Mouse (Mus musculus) left cerebral cortex, postnatal 14 days (tissue): ENCODE measurements around the gene Gm8165. TPM values are rescaled to one million over a fixed set of nuclear protein-coding genes. Genes with fewer than 3 reads are reported as not detected.
"Not testable (repeated sequence)": the region's sequence is repeated elsewhere in the genome, so short reads cannot be mapped to it uniquely, and the experiment has no call there.

Source experiments
- DNase-seq, 2 experiments: peaks; one replicate each; pipeline ENCODE4 v3.0.0; 2021 to 2022; ENCODE audit warnings: low spot score in 2 of 2, mixed read lengths in 1 of 2
- intact Hi-C: fragments of 180-260 bp; cut with DNase I; formaldehyde crosslinking; loops from one replicate; pipeline ENCODE4 v1.15.1; 2025
- long read RNA-seq, 2 experiments: library from polyadenylated mRNA; stranded (forward); transcript quantifications; one replicate each; pipeline ENCODE4 v2.0.0; 2021
- total RNA-seq, 2 experiments: library from RNA; stranded (reverse); gene quantifications; 2 replicates each; pipeline ENCODE4 v1.2.3; 2021

Gene Gm8165
- not detected for total RNA-seq
- long read RNA-seq, experiment 1 = 0 reads
- long read RNA-seq, experiment 2 = 0 reads

DNA sequence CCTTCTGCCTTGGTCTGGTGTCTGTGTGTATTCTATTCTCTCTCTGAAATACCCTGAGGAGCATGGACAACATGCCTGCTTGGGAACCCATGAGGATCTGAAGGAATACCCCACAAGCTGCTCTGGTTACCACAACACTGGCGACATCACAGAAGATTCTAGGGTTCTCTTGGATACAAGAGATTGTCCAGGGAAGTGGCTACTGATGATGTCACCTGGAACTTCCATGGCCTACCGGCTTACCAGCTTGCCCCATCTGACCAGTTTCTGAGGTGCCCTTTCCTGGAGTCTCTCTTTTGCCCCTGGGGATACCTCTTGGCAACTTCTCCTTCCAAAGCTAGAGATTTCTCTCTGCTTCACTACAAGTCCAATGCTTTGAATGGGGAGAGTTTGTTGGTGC, at the start of gene Gm8165:
Gm8165 (minus strand) TSS at position 101 of the 400 bp plus-strand sequence.
- intact Hi-C loops, DNase-seq: not testable (repeated sequence)

- intact Hi-C loops, DNase-seq: not testable (repeated sequence)
These were observed 20.6 kb upstream of the Gm8165 start, which contains the start of gene Gm7324 for GRCm38 (mm10) chr14:43697621-43698020. Gm7324 (plus strand) TSS chr14:43697828.

Other genes with a start within 250 kb of the Gm8165 start
- gene Gm5799, start 133.6 kb downstream of the Gm8165 start, total RNA-seq = under 1 TPM; 0.36 to 0.40 TPM
- gene Gm17654, start 98.1 kb downstream of the Gm8165 start, total RNA-seq = not detected
- gene Gm10375, start 69.2 kb downstream of the Gm8165 start, total RNA-seq = not detected
- gene Gm7324, start 20.6 kb upstream of the Gm8165 start, total RNA-seq = 1 to 10 TPM; 1.9 to 2.3 TPM
- not detected for gene Gm16506, start 50.3 kb upstream of the Gm8165 start, total RNA-seq
- not detected for gene Gm6526, start 70.7 kb upstream of the Gm8165 start, total RNA-seq
- not detected for gene Gm8180, start 107.5 kb upstream of the Gm8165 start, total RNA-seq
- not detected for gene Ear1, start 198.3 kb upstream of the Gm8165 start, total RNA-seq
- not detected for gene Ear10, start 246.4 kb upstream of the Gm8165 start, total RNA-seq
- under 1 TPM in 1 of 2 experiments, not detected in 1; 0.17 TPM for gene Gm8113, start 248.2 kb upstream of the Gm8165 start, total RNA-seq